Mouse (Mus musculus) cerebellum, adult 11-12 months (tissue): ENCODE data around the gene Raver1.
A peak's percentile ranks its signal among the peaks of the same experiment; 100 is the strongest.

Experiments used
- DNase-seq: peaks from one replicate; pipeline ENCODE4 v3.0.0; 2022

Gene Raver1

DNA sequence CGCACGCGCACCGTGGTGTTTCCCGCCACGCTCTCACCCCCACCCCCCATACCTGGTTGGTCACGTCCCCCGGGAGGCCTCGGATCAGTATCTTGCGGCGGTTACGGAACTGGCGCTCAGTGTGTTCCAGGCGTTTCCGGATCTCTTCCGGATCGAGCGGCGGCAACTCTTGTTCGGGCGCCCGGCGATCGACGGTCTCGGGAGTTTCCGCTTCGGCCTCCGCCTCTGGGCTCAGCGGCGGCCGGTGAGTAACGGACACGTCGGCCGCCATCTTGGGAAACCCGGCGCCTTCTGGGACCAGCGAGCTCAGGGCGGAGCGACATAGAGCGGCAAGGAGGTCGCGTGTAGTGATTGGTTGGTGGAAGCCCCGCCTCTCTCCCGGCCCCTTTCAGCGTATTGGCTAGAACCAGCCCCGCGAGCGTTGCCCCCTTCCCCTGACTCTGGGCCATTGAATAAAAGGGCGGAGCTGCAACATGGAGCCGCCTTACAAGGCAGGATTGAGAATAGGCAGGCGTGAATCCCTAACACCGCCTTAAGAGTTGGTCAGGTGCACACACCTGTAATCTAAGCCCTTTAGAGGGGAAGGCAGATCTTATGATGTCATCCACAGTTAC, at the start of gene Raver1, which contains the start of gene Gm38431:
Gene Raver1, minus strand, starts transcription at position 302 of the 614 bp plus-strand sequence.
Gene Gm38431, minus strand, starts transcription at position 291 of the 614 bp plus-strand sequence.
- peak; percentile 99 for DNase-seq

- no peak for DNase-seq
Observed at GRCm38 (mm10) chr9:21138386-21138785, 46.6 kb upstream of the Raver1 start.

DNA sequence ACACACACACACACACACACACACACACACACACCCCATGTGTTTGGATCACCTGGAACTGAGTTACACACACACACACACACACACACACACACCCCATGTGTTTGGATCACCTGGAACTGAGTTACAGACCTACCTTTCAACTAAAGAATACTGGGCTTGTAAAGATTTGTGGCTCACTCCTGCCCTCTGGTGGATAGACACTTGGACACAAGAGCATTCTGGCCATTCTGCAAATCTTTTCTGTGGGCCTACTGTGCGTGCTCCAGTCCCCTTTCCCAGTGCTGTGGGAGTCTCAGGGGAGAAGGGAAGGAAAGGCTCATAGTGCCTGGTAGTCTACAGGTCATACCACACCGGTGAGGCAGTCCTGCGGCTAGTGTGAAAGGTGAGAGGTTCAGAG, 45.4 kb upstream of the Raver1 start:
- no peak for DNase-seq

GRCm38 (mm10) chr9:21136401-21136800, 44.6 kb upstream of the Raver1 start:
- no peak for DNase-seq

GRCm38 (mm10) chr9:21135941-21136381, 44.2 kb upstream of the Raver1 start:
- DNase-seq: no peak

DNA sequence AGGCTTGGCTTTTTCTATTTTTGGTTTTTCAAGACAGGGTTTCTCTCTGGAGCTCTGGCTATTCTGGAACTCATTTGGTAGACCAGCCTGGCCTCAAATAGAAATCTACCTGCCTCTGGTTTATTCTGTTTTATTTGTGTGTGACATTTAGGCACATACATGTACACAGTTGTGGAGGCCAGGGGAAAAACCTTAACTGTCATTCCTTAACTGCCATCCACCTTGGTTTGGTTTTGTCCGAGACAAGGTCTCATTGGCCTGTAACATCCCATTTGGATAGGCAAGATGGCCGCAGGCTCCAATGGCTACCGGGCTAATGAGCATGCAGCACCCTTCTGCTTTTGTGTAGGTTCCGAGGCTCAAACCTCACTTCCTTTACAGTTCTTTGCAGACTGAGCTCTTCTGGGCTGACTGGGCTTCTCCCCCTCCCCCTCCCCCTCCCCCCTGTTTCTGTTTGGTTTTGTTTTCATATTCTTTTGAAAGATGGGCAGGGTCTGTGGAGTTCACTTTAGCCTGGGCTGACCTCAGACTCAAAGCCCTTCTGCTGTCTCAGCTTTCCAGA, 43.6 kb upstream of the Raver1 start:
- DNase-seq: no peak

DNA sequence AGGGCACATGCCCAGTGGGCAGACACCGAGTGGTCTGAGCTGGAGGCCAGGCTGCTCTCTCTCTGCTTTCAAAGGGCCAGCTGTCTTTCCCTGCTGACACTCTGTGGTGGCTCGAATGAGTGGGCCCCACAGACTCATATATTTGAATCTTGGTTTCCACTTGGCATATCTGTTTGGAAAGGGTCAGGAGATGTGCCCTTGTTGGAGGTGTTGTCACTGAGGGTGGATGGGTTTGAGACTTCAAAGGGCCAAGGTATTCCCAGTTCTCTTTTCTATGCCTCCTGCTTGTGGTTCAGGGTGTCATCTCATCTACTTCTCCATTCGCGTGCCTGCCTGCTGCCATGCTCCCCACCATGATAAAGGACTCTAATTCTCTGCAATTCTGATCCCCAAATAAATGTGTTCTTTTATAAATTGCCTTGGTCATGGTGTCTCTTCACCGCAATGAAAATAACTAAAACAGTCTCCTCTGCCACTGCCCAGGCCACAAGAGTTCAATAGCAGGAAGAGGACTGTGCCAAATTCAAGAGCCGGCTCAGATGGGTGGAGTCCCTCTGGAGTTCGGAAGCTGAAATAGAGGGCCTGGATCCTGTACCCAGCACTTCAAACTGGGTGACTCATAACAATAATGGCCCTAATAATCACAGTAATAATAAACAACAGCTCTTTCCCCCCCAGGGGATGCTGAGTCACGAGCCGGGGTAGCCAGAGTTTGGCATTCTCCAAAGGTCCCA, 43.0 kb upstream of the Raver1 start:
- DNase-seq: no peak

DNA sequence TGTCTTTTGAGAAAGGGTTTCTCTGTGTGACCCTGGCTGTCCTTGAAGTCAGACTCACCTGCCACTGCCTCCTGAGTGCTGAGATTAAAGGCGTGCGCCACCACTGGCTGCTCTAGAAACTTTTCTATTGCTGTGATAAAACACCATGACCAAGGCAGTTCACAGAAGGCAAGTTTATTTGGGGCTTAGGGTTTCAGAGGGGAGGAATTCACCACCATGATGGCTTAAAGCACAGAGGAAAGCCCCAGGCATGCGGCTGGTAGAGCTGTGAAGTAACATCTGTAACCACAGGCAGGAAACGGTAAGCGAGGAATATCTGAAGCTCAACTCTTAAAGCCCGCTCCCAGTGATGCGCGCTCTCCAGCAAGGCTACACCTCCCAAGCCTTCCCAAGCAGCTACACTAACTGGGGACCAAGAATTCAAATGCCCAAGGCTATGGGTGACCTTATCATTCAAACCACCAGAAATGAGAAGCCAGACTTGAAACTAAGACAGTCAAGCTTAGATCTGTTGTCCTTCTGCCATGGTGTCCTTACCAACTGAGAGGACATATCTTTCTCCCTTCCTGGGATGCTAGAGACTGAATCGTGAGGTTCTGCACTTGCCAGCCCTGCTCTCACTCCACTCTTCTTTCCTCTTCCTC, 41.4 kb upstream of the Raver1 start:
- no peak for DNase-seq

DNA sequence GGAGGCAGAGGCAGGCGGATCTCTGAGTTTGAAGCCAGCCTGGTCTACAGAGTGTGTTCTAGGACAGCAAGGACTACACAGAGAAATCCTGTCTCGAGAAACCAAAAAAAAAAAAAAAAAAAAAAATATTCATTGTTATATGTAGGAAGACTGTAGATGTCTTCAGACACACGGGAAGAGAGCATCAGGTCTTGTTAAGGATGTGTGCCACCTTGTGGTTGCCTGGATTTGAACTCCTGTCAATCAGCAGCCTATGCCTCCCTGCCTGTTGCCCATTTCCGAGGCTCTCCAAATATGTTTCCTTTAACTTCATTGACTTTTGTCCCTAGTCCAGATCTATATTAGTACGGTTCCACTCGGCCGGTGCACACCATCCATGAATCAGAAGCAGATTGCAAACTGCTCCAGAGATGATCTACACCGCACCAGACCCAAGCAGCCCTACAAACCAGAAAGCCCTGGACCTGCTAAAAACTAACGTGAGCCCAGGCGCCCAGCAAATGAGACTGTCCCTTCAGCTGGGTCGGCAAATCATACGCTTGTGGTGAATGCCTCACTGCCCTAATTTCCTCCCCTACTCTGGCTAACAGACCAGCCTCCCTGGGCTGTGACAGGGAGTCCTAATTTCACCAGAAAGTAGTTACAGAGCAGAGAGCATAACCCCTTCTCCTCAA, 40.4 kb upstream of the Raver1 start:
- DNase-seq: no peak

DNA sequence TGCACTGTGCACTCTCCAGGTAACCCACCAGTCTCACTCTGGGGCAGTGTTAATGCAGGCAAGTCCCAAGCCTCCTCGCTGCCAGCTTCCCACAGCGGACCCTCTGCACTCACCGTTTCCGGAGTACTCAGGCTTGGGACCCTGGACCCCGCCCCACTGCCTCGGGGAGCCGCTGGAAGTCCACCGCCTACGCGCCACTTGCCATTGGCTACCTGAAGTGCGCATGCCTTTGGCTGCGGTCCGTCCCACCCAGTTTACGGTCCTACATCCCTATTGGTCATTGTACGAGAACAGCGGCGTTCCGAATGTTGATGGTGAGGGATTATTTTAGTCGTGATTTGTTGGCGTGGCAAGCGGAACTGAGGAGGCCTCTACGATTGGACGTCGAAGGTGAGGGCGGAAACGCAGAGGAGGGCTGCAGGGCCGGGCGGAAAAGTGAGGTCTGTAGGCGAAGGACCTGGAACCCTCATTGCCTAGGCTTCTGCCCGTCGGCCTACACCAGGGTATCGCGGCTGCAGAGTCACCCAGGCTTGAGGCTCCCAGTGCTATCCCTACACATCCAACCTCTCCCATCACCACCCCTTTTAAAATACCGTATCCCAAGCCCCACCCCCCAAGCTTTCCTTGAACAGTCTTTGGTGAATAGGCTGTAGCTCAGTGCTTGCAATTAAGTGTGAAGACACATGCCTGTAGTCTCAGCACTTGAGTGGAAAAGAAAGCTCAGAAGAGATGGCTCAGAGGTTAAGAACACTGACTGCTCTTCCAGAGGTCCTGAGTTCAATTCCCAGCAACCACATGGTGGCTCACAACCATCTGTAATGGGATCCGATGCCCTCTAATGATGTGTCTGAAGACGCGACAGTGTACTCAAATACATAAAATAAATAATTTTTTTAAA, 39.5 kb upstream of the Raver1 start, which contains the start of gene Tyk2:
Gene Tyk2, minus strand, starts transcription at position 185 of the 898 bp plus-strand sequence.
- peak; percentile 94 for DNase-seq

- DNase-seq: no peak
Observed at GRCm38 (mm10) chr9:21126259-21126627, 34.4 kb upstream of the Raver1 start.

DNA sequence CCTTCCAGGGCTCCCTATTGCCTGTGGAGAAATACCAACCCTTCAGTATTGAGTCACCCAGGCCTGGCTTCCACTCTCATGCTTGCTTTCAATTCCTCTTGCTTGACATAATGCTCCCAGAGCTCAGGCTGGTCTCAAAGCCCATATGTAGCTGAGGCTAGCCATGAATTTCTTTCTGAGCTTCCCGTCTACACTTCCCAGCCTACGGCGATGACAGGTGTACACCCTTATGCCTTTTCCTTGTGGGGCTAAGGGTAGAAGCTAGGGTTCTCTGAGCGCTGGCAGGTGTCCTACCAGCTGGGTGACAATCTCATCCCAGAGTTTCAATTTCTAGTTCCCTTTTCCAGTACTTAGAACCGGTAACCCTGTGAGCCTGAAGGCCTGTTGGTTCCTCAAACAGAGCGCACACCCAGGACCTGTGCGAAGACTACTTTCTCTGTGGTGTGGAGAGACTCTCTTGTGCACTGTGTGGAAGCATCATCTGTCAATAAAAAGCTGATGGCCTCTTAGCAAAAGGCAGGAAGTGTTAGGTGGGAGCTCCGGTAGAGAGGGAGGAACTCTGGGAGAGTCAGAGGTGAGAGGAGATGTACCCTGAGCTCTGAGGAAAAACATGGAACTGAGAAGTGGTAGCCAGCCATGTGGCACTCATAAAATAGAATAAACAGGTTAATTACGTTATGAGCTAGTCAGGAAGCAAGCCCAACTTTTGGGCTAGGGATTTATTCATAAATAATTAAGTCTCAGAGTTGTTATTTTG, 33.9 kb upstream of the Raver1 start:
- DNase-seq: no peak

- DNase-seq: no peak
Observed at GRCm38 (mm10) chr9:21124837-21125236, 33.0 kb upstream of the Raver1 start.

GRCm38 (mm10) chr9:21121483-21121882, 29.7 kb upstream of the Raver1 start:
- DNase-seq: no peak

GRCm38 (mm10) chr9:21117073-21117472, 25.3 kb upstream of the Raver1 start:
- DNase-seq: no peak

GRCm38 (mm10) chr9:21115105-21115504, 23.3 kb upstream of the Raver1 start:
- no peak for DNase-seq

GRCm38 (mm10) chr9:21114190-21114589, 22.4 kb upstream of the Raver1 start:
- DNase-seq: no peak

GRCm38 (mm10) chr9:21113751-21114150, 21.9 kb upstream of the Raver1 start:
- DNase-seq: no peak

DNA sequence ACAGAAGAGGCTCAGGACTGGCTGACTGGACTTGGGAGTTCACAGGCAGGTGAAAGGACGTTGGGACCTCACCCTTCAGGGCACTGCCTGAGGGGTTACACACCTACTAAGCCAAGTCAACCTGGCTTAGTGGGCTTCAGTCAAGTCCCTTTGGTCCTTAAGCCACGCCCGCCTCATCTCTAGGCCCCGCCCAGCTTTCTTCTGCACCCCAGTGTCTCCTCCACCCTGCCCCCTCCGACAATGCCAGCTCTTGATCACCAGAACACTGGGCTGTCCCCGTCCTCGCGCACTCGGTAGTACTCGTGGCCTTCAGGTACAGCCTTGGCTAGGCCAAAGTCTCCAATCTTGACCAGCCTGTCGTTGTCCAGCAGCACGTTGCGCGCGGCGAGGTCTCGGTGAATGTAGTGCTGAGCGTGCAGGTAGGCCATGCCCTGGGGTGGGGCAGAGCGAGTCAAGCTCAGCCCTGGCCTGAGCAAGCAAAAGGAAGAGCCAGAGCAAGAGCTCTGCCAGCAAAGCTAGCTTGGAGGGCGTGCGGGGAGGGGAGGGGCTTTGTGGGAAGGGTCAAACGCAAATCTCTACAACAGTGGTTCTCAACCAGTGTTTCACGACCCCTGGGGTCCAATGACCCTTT, 15.9 kb upstream of the Raver1 start:
- DNase-seq: no peak

DNA sequence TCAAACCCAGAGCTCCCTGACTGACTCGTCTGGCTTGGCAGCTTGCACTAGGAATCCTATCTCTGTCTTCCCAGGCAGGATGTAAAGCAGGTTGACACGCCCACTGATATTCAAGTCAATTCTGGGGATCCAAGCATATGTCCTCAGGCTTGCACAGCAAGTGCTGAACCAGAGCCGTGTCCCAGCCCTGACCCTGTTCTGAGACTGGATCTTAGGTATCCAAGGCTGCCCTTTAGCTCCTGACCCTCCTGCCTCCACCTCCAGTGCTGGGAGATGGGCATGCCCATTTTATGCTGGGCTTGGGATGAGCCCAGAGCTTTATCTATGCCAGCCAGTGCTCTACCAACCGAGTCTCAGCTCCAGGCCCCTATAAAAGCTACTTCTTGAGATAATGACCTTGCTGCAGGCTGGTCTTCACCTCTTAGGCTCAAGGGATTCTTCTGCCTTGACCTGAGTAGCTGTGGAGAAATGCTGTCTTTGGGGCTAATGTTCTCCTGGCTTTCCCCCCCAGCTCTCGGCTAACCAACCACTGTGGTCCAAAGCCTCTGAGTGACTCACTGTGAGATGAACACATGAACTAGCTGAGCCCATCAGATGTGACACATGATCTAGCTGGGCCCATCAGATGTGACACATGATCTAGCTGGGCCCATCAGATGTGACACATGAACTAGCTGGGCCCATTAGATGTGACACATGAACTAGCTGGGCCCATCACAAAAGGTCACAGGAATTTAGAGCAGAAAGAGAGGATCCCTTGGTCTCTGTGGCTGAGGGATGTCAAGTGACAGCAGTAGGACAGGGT, 14.2 kb upstream of the Raver1 start:
- DNase-seq: no peak
